Mouse (Mus musculus): Measurements from ENCODE around the gene Timm29. TPM values are rescaled to one million over a fixed set of nuclear protein-coding genes. Genes with fewer than 3 reads are reported as not detected.
A peak's percentile ranks its signal among the peaks of the same experiment; 100 is the strongest.

Timm29 gene
- 59.8 and 63.8 TPM in 2 replicates for polyA plus RNA-seq (2014; fragmentation: Nextera tagmentation; extraction: Ambion mirVana)

DNA sequence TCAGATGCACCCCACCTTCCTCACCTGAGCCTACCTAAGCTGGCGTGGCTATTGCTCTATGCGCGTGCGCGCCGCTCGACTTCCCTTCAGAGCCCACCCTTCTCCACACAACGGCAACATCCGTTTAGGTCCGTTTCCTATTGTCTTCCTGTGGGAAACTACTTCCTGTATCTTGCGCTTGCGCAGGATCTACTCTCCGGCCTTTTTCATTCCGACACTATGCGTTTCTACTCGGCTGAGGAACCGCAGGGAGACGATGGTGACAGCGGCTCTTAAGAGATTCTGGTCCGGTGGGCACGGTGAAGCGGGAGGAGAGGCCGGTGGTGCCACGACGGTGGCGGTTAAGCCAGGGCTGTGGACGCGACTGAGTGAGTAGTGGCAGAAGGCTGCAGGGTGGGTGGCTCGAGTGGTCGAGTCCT lies at the start of gene Timm29, which contains the start of gene Yipf2:
Gene Timm29 (plus strand): TSS at position 20 of the 419 bp plus-strand sequence.
Gene Yipf2 (minus strand): TSS at position 126 of the 419 bp plus-strand sequence.
- WGBS = under 1% methylated on average over 30 of the region's 30 CpGs
- peak within 1 kb of the TSS; percentile 74 for H3K27ac ChIP-seq (ENCODE audit: low read depth, low read length)
- H3K36me3 ChIP-seq (ENCODE audit: control insufficient read depth, insufficient read depth, low read length) = peaks cover 16% of the 10 kb centered on the region
- H3K4me3 ChIP-seq (ENCODE audit: low read depth, low read length) = peak within 1 kb of the TSS; percentile 62
- DNase-seq (ENCODE audit: low spot score) (peak; percentile 90), ATAC-seq (ENCODE audit: insufficient read depth, low FRiP score, low TSS enrichment) (peak; percentile 90)
- H3K4me2 ChIP-seq (ENCODE audit: low read depth) = peak within 1 kb of the TSS; percentile 94
- H3K27me3 ChIP-seq (ENCODE audit: control insufficient read depth, insufficient read depth, low read length) = no peaks in the 10 kb centered on the region
- H3K4me1 ChIP-seq (ENCODE audit: control insufficient read depth, insufficient read depth, low read length) = peaks cover 8% of the 10 kb centered on the region
- H3K9ac ChIP-seq (ENCODE audit: low read length) = peak within 1 kb of the TSS; percentile 73
- H3K9me3 ChIP-seq (ENCODE audit: control insufficient read depth, low read length) = no peaks in the 10 kb centered on the region

DNA sequence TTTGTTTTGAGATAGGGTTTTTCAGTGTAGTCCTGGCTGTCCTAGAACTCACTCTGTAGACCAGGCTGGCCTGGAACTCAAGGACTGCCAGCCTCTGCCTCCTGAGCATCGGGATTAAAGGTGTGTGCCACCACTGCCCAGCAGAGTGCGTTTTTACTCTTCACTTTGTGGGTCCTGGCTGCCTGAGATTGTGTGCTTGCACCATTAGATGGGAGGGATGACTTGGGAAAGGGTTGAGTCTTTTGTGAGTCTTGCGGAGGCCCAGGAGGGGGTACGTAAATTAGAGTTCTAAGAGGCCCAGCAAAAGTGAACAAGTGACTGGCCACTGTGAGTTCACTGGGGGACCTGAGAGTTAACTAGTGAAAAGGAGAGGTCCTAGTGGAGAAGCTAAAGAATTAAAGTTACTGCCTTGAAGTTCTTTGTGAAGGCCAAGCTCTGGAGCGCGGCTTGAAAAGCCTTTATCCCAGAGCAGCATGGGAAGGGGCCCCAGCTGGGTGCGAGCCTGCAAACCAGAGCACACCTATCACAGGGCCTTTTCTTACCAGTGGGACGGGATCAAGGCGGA lies 47.1 kb upstream of the Timm29 start:
- H3K36me3 ChIP-seq (ENCODE audit: control insufficient read depth, insufficient read depth, low read length) = no peaks in the 10 kb centered on the region
- H3K4me3 ChIP-seq (ENCODE audit: low read depth, low read length) = peak overlapping the region; percentile 84
- peak overlapping the region; percentile 81 for H3K4me2 ChIP-seq (ENCODE audit: low read depth)
- 4% methylated on average over 9 of the region's 9 CpGs for WGBS
- ATAC-seq (ENCODE audit: insufficient read depth, low FRiP score, low TSS enrichment) (peak; percentile 46), DNase-seq (ENCODE audit: low spot score) (no peak)
- no peaks in the 10 kb centered on the region for H3K9me3 ChIP-seq (ENCODE audit: control insufficient read depth, low read length)
- no peaks in the 10 kb centered on the region for H3K27me3 ChIP-seq (ENCODE audit: control insufficient read depth, insufficient read depth, low read length)
- peak overlapping the region; percentile 65 for H3K9ac ChIP-seq (ENCODE audit: low read length)
- H3K4me1 ChIP-seq (ENCODE audit: control insufficient read depth, insufficient read depth, low read length) = peaks cover 13% of the 10 kb centered on the region
- peak overlapping the region; percentile 97 for H3K27ac ChIP-seq (ENCODE audit: low read depth, low read length)

DNA sequence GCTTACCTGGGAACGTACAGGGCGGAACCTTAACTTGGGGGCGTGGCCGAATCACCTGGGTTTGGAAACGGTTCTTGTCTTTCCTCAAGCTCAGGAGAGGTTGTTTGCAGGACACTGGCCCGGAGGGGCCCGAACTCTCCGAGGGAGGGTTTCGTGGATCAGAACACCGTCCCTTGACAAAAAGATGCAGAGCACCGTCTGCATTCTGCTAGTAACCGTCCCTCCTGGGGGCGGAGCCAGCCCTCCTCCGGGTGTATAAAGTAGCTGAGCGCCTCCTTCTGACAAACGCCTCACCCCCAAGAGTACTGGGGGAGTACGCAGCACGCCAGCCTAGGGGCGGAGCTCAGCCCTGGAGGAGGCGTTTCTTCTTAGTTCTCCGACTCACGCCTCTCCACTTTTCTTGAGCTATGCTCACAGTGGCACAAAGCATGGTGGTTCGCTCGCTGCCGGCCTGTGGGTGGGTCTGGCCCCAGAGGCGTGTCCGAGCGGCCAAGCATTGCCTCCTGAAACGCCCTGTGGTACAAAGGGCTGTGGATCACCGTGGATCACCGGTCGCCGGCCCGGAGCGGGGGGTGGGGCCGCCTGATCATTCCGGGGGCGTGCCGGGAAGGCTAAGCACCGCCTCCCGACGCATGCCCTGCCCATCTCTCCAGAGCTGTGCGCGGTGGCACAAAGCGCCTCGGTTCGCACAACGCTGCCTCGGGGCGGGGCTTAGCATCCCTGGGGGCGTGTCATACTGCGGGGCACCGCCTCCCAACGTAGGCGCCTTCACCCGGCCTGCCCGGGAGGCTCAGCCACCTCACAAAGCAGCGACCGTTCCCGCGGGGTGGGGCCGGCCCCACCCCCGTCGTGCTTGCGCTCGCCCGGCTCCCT lies 46.4 kb upstream of the Timm29 start:
- Histone ChIP-seq H3K4me1 (ENCODE audit: control insufficient read depth, insufficient read depth, low read length) (peaks cover 13% of the 10 kb centered on the region), H3K9me3 (ENCODE audit: control insufficient read depth, low read length) (no peaks in the 10 kb centered on the region), H3K4me2 (ENCODE audit: low read depth) (peak overlapping the region; percentile 81), H3K36me3 (ENCODE audit: control insufficient read depth, insufficient read depth, low read length) (peaks cover 4% of the 10 kb centered on the region; the same call in 1 of the 2 replicates), H3K4me3 (ENCODE audit: low read depth, low read length) (peak overlapping the region; percentile 84), H3K27ac (ENCODE audit: low read depth, low read length) (peak overlapping the region; percentile 97), H3K27me3 (ENCODE audit: control insufficient read depth, insufficient read depth, low read length) (no peaks in the 10 kb centered on the region), H3K9ac (ENCODE audit: low read length) (peak overlapping the region; percentile 65)
- DNase-seq (ENCODE audit: low spot score) = peak; percentile 100
- peak; percentile 92 for ATAC-seq (ENCODE audit: insufficient read depth, low FRiP score, low TSS enrichment)
- WGBS = under 1% methylated on average over 58 of the region's 67 CpGs

DNA sequence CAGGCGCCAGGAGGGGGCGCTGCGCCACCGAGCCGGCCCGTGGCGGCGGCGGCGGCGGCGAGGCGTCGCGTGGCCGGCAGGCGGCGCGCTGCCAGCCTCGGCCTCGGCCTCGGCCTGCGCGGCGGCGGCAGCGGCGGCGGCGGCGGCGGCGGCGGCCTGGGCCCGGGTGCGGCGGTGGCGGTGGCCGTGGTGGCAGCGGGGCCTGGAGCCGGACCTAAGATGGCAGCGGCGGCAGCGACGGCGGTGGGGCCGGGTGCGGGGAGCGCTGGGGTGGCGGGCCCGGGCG lies 45.8 kb upstream of the Timm29 start, which contains the start of gene Carm1:
Gene Carm1 (plus strand): TSS at position 106 of the 286 bp plus-strand sequence.
- peak within 1 kb of the TSS; percentile 84 for H3K4me3 ChIP-seq (ENCODE audit: low read depth, low read length)
- H3K27ac ChIP-seq (ENCODE audit: low read depth, low read length) = peak within 1 kb of the TSS; percentile 97
- H3K9me3 ChIP-seq (ENCODE audit: control insufficient read depth, low read length) = no peaks in the 10 kb centered on the region
- no peak for DNase-seq (ENCODE audit: low spot score)
- WGBS = 0% methylated on average over 9 of the region's 52 CpGs
- peaks cover 13% of the 10 kb centered on the region for H3K4me1 ChIP-seq (ENCODE audit: control insufficient read depth, insufficient read depth, low read length)
- H3K27me3 ChIP-seq (ENCODE audit: control insufficient read depth, insufficient read depth, low read length) = no peaks in the 10 kb centered on the region
- H3K9ac ChIP-seq (ENCODE audit: low read length) = peak within 1 kb of the TSS; percentile 96
- peak within 1 kb of the TSS; percentile 81 for H3K4me2 ChIP-seq (ENCODE audit: low read depth)
- H3K36me3 ChIP-seq (ENCODE audit: control insufficient read depth, insufficient read depth, low read length) = peaks cover 4% of the 10 kb centered on the region; the same call in 1 of the 2 replicates
- peak; percentile 62 for ATAC-seq (ENCODE audit: insufficient read depth, low FRiP score, low TSS enrichment)

DNA sequence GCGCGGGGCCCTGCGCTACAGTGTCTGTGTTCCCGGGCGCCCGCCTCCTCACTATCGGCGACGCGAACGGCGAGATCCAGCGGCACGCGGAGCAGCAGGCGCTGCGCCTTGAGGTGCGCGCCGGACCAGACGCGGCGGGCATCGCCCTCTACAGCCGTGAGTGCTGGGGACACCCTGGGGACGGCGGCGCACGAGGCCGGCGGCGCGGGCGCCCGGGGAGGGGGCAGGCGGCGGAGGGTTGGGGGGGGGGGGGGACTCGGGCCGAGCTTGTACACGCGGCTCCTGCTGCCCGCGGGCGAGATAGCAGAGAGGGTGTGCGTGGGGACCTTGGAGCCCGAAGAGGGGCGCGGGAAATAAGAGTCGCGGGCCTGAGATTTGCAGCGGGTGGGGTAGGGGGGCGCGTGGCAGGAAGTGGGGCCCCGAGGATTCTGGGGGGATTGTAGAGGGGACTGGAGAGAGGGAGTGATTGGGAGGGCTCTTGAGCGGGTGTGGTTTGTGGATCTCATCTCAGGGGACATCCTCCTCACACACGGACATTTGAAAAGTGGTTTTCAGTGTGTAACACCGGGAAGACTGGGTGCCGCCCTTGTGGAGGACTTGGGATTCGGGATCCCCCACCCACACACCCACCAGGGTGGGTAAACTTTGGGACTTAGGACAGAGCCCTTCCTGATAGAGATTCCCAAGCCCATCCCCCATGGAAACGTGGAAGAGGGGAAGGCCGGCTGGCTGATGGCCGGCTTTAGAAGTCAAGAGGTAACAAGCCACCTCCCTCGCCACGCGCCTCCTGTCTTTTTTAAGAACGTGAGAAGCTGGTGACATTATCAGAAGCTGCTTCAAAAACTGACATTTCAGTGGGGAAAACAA lies 45.2 kb upstream of the Timm29 start:
- Histone ChIP-seq H3K4me3 (ENCODE audit: low read depth, low read length) (peak overlapping the region; percentile 84), H3K4me1 (ENCODE audit: control insufficient read depth, insufficient read depth, low read length) (peaks cover 13% of the 10 kb centered on the region), H3K27me3 (ENCODE audit: control insufficient read depth, insufficient read depth, low read length) (no peaks in the 10 kb centered on the region), H3K9me3 (ENCODE audit: control insufficient read depth, low read length) (no peaks in the 10 kb centered on the region), H3K4me2 (ENCODE audit: low read depth) (peak overlapping the region; percentile 46), H3K27ac (ENCODE audit: low read depth, low read length) (peak overlapping the region; percentile 97), H3K36me3 (ENCODE audit: control insufficient read depth, insufficient read depth, low read length) (peaks cover 4% of the 10 kb centered on the region; the same call in 1 of the 2 replicates), H3K9ac (ENCODE audit: low read length) (peak overlapping the region; percentile 96)
- under 1% methylated on average over 37 of the region's 66 CpGs for WGBS
- DNase-seq (ENCODE audit: low spot score) (peak; percentile 64), ATAC-seq (ENCODE audit: insufficient read depth, low FRiP score, low TSS enrichment) (peak; percentile 41)

DNA sequence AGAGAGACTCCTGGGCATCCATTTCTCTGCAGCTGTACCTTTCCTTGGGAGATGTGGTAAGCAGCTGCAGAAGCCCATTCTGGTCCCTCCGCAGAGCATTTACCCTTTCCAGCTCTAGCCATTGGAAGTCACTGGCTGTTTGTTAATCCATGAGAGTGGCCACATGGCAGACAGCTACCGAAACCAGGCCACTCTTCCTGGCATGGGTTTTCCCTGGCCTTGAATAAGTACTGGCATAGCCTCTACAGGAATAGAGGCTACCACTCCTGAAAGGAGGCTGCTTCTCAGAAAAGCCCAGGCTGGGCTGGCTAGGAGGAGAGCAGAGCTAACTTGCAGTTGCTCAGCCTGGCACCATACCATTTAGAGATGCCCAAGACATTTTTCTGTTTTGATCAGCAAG lies 41.5 kb upstream of the Timm29 start:
- peaks cover 4% of the 10 kb centered on the region; the same call in 1 of the 2 replicates for H3K36me3 ChIP-seq (ENCODE audit: control insufficient read depth, insufficient read depth, low read length)
- H3K9me3 ChIP-seq (ENCODE audit: control insufficient read depth, low read length) = no peaks in the 10 kb centered on the region
- WGBS = 97% methylated on average over 2 of the region's 2 CpGs
- DNase-seq (ENCODE audit: low spot score) (no peak), ATAC-seq (ENCODE audit: insufficient read depth, low FRiP score, low TSS enrichment) (no peak)
- no peak overlapping the region for H3K4me2 ChIP-seq (ENCODE audit: low read depth)
- H3K4me3 ChIP-seq (ENCODE audit: low read depth, low read length) = no peak overlapping the region
- H3K27ac ChIP-seq (ENCODE audit: low read depth, low read length) = no peak overlapping the region
- H3K4me1 ChIP-seq (ENCODE audit: control insufficient read depth, insufficient read depth, low read length) = peaks cover 8% of the 10 kb centered on the region
- no peaks in the 10 kb centered on the region for H3K27me3 ChIP-seq (ENCODE audit: control insufficient read depth, insufficient read depth, low read length)
- H3K9ac ChIP-seq (ENCODE audit: low read length) = no peak overlapping the region

DNA sequence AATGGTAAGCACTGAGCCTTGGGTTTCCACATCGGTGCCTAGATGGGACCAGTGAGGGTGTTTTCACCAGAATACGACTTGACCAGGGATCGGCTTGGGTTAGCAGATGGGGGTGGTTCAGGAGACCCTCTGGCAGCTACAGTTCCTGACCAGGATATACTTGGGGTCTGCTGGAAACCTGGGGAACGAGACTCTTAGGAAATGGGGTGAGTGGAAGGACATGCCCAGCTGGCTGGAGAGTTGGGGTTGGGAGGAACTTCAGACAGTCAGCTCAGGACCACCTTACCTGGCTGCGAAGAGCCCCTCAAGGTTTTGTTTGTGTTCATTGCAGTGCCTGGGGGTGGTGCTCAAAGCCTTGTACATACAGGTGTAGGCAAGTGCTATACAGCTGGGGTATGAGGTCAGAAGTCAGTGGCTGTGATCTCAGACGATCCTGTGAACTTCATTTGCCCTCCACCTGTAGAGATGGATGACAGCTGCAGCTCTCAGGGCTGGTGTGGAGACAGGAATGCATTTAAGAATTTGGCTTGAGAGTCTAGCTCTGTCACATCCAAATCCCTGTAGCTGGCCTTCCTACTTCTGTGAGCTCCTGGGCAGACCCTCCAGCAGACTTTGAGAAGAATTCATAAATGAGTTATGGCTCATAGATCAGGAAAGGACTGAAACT lies 38.8 kb upstream of the Timm29 start:
- Histone ChIP-seq H3K27me3 (ENCODE audit: control insufficient read depth, insufficient read depth, low read length) (no peaks in the 10 kb centered on the region), H3K9me3 (ENCODE audit: control insufficient read depth, low read length) (no peaks in the 10 kb centered on the region), H3K4me1 (ENCODE audit: control insufficient read depth, insufficient read depth, low read length) (peaks cover under 1% of the 10 kb centered on the region; the same call in 1 of the 2 replicates), H3K9ac (ENCODE audit: low read length) (no peak overlapping the region; the same call in 1 of the 2 replicates), H3K27ac (ENCODE audit: low read depth, low read length) (no peak overlapping the region), H3K4me2 (ENCODE audit: low read depth) (no peak overlapping the region), H3K36me3 (ENCODE audit: control insufficient read depth, insufficient read depth, low read length) (peaks cover 4% of the 10 kb centered on the region; the same call in 1 of the 2 replicates), H3K4me3 (ENCODE audit: low read depth, low read length) (no peak overlapping the region)
- DNase-seq (ENCODE audit: low spot score) = no peak
- 92% methylated on average over 6 of the region's 6 CpGs for WGBS
- ATAC-seq (ENCODE audit: insufficient read depth, low FRiP score, low TSS enrichment) = no peak
